Comparison of ENCODE assay signal across 14 mouse cellular contexts in genomic region chr11:34116572-34117135, GRCm38 (mm10). TPM values are rescaled to one million over a fixed set of nuclear protein-coding genes. Genes with fewer than 3 reads are reported as not detected.
A peak's percentile ranks its signal among the peaks of the same experiment; 100 is the strongest.
DNase-seq lines count a peak whose midpoint lies in the region; ATAC-seq lines count a peak whose summit lies in the region.
"Had no signal": no experiment of that assay in that cellular context is flagged by ENCODE, and none has a peak within 500 bp of the region (broad histone marks: within the 10 kb centered on the region; RNA-seq: fewer than 3 reads in every experiment).

No protein-coding gene starts in this region.

- H3K9me3 ChIP-seq in kidney, embryonic 14.5 days (ENCODE audit: control insufficient read depth, low read length) = no peaks in the 10 kb centered on the region
- no peaks in the 10 kb centered on the region for H3K9me3 ChIP-seq in heart, embryonic 16.5 days (replicated peaks; ENCODE audit: control insufficient read depth, low read length)
- H3K9me3 ChIP-seq in liver, embryonic 16.5 days (replicated peaks; ENCODE audit: control insufficient read depth, low read length) = no peaks in the 10 kb centered on the region
- H3K9me3 ChIP-seq: embryonic facial prominence, embryonic 15.5 days; forebrain, embryonic 15.5 days; stomach, embryonic 15.5 days had no signal

- ATAC-seq in kidney, embryonic 14.5 days (ENCODE audit: low FRiP score, low TSS enrichment) = no peak
- ATAC-seq in heart, embryonic 16.5 days (replicated peaks; ENCODE audit: extremely low read depth, insufficient read depth, low FRiP score) = peak; percentile 70
- peak; percentile 41 for ATAC-seq in liver, embryonic 16.5 days (ENCODE audit: low read depth)
- ATAC-seq: forebrain, embryonic 15.5 days had no signal

- no peak overlapping the region for H3K4me2 ChIP-seq in kidney, embryonic 14.5 days (replicated peaks; ENCODE audit: low read depth, low read length)
- no peak overlapping the region for H3K4me2 ChIP-seq in heart, embryonic 16.5 days (ENCODE audit: low read depth, low read length)
- no peak overlapping the region for H3K4me2 ChIP-seq in liver, embryonic 16.5 days (ENCODE audit: low read depth, low read length)
- H3K4me2 ChIP-seq: embryonic facial prominence, embryonic 15.5 days; forebrain, embryonic 15.5 days; stomach, embryonic 15.5 days had no signal

- H3K4me3 ChIP-seq in kidney, embryonic 14.5 days (ENCODE audit: low read length) = no peak overlapping the region
- no peak overlapping the region for H3K4me3 ChIP-seq in heart, embryonic 16.5 days (ENCODE audit: low read length)
- no peak overlapping the region for H3K4me3 ChIP-seq in liver, embryonic 16.5 days (ENCODE audit: low read depth, low read length)
- H3K4me3 ChIP-seq: embryonic facial prominence, embryonic 15.5 days; forebrain, embryonic 15.5 days; stomach, embryonic 15.5 days had no signal

- DNase-seq in kidney, postnatal 10 days = peak; percentile 15
- DNase-seq in MEL-GATA-1-ER (ENCODE audit: extremely low read depth, low read depth) = peak; percentile 89
- no peak for DNase-seq in urinary bladder, adult 2 months (ENCODE audit: low spot score)
- no peak for DNase-seq in spleen, postnatal 14 days (ENCODE audit: low spot score in 2 of 2)
- DNase-seq: cerebellum, postnatal 10 days; gastrocnemius, postnatal 36 days; left cerebral cortex, postnatal 4 days; right cerebral cortex, postnatal 25 days had no signal

- no peaks in the 10 kb centered on the region for H3K4me1 ChIP-seq in kidney, embryonic 14.5 days (ENCODE audit: control insufficient read depth, insufficient read depth, low read length)
- H3K4me1 ChIP-seq in heart, embryonic 16.5 days (ENCODE audit: control insufficient read depth, insufficient read depth, low read length) = no peaks in the 10 kb centered on the region; the same call in 1 of the 2 replicates
- H3K4me1 ChIP-seq in liver, embryonic 16.5 days (ENCODE audit: control insufficient read depth, low read depth, low read length) = no peaks in the 10 kb centered on the region
- H3K4me1 ChIP-seq: stomach, embryonic 15.5 days had no signal

- no peaks in the 10 kb centered on the region for H3K27me3 ChIP-seq in kidney, embryonic 14.5 days (ENCODE audit: control insufficient read depth, insufficient read depth, low read length)
- H3K27me3 ChIP-seq in heart, embryonic 16.5 days (ENCODE audit: control insufficient read depth, insufficient read depth, low read length) = no peaks in the 10 kb centered on the region
- no peaks in the 10 kb centered on the region for H3K27me3 ChIP-seq in liver, embryonic 16.5 days (ENCODE audit: control insufficient read depth, insufficient read depth, low read depth, low read length)
- H3K27me3 ChIP-seq: embryonic facial prominence, embryonic 15.5 days; forebrain, embryonic 15.5 days; stomach, embryonic 15.5 days had no signal

- H3K36me3 ChIP-seq in kidney, embryonic 14.5 days (ENCODE audit: control insufficient read depth, insufficient read depth, low read length) = no peaks in the 10 kb centered on the region
- no peaks in the 10 kb centered on the region for H3K36me3 ChIP-seq in heart, embryonic 16.5 days (ENCODE audit: control insufficient read depth, insufficient read depth)
- H3K36me3 ChIP-seq in liver, embryonic 16.5 days (ENCODE audit: control insufficient read depth, insufficient read depth) = no peaks in the 10 kb centered on the region
- H3K36me3 ChIP-seq: embryonic facial prominence, embryonic 15.5 days; forebrain, embryonic 15.5 days; stomach, embryonic 15.5 days had no signal

- 55% methylated on average over 2 of the region's 2 CpGs for WGBS in kidney, embryonic 14.5 days
- 18% methylated on average over 2 of the region's 2 CpGs for WGBS in heart, embryonic 16.5 days
- WGBS in liver, embryonic 16.5 days (ENCODE audit: insufficient replicate concordance) = 4% methylated on average over 2 of the region's 2 CpGs

- no peak overlapping the region for H3K9ac ChIP-seq in kidney, embryonic 14.5 days (ENCODE audit: low read depth, low read length)
- H3K9ac ChIP-seq in heart, embryonic 16.5 days (ENCODE audit: low read length) = no peak overlapping the region
- H3K9ac ChIP-seq in liver, embryonic 16.5 days (ENCODE audit: low read depth, low read length) = no peak overlapping the region
- H3K9ac ChIP-seq: embryonic facial prominence, embryonic 15.5 days; forebrain, embryonic 15.5 days; stomach, embryonic 15.5 days had no signal

- no peak overlapping the region for H3K27ac ChIP-seq in kidney, embryonic 14.5 days (ENCODE audit: low read depth, low read length)
- no peak overlapping the region for H3K27ac ChIP-seq in heart, embryonic 16.5 days (ENCODE audit: low read length)
- no peak overlapping the region for H3K27ac ChIP-seq in liver, embryonic 16.5 days (ENCODE audit: low read length)
- H3K27ac ChIP-seq: embryonic facial prominence, embryonic 15.5 days; forebrain, embryonic 15.5 days; stomach, embryonic 15.5 days had no signal

RNA-seq across cellular contexts. Expression of gene 4930469K13Rik, which starts 18.3 kb away (rescaled TPM):
- polyA plus RNA-seq in kidney, embryonic 14.5 days (2014; fragmentation: Nextera tagmentation; extraction: Ambion mirVana) = not detected in 2 replicates
- not detected in 2 replicates for polyA plus RNA-seq in heart, embryonic 16.5 days (2015; fragmentation: Nextera tagmentation; extraction: Ambion mirVana)
- polyA plus RNA-seq in liver, embryonic 16.5 days (2015; fragmentation: Nextera tagmentation; extraction: Ambion mirVana) = not detected in 2 replicates
- polyA plus RNA-seq in urinary bladder, adult 2 months (2012; rRNA removed) = not detected in 2 replicates
- polyA plus RNA-seq: forebrain, embryonic 15.5 days had no signal

Comparison
In these comparisons a context has a peak if more than half of its experiments do, and no peak if none do; other contexts are left out.
1. DNase-seq: peak in kidney, postnatal 10 days (single experiment) and MEL-GATA-1-ER (single experiment); none in urinary bladder, adult 2 months (single experiment) and spleen, postnatal 14 days (0 of 2).